Mouse (Mus musculus): ENCODE data around the gene Efnb2.

Efnb2 gene

GRCm38 (mm10) chr8:8655346-8656340 is 5.4 kb downstream of the Efnb2 start:
- no peak for DNase-seq

GRCm38 (mm10) chr8:8653906-8654489 is 7.0 kb downstream of the Efnb2 start:
- DNase-seq = no peak

- DNase-seq = no peak
Observed at GRCm38 (mm10) chr8:8653343-8653742, 7.7 kb downstream of the Efnb2 start.

- DNase-seq = no peak
Observed at GRCm38 (mm10) chr8:8652388-8652787, 8.7 kb downstream of the Efnb2 start.

- no peak for DNase-seq
Observed at GRCm38 (mm10) chr8:8649944-8650343, 11.1 kb downstream of the Efnb2 start.

GRCm38 (mm10) chr8:8649536-8649935 is 11.5 kb downstream of the Efnb2 start:
- DNase-seq = no peak

- no peak for DNase-seq
Observed at GRCm38 (mm10) chr8:8648686-8649085, 12.4 kb downstream of the Efnb2 start.

- no peak for DNase-seq
Observed at GRCm38 (mm10) chr8:8647824-8648223, 13.2 kb downstream of the Efnb2 start.

GRCm38 (mm10) chr8:8647319-8647718 is 13.7 kb downstream of the Efnb2 start:
- DNase-seq = no peak

- DNase-seq = no peak
Observed at GRCm38 (mm10) chr8:8644160-8644915, 16.7 kb downstream of the Efnb2 start.

- no peak for DNase-seq
Observed at GRCm38 (mm10) chr8:8640264-8640588, 20.8 kb downstream of the Efnb2 start.

- DNase-seq = no peak
Observed at GRCm38 (mm10) chr8:8639569-8640263, 21.3 kb downstream of the Efnb2 start.

GRCm38 (mm10) chr8:8631394-8631793 is 29.6 kb downstream of the Efnb2 start:
- DNase-seq = no peak

GRCm38 (mm10) chr8:8624017-8624416 is 37.0 kb downstream of the Efnb2 start:
- DNase-seq = no peak

GRCm38 (mm10) chr8:8623486-8623885 is 37.6 kb downstream of the Efnb2 start:
- no peak for DNase-seq

GRCm38 (mm10) chr8:8622476-8622875 is 38.6 kb downstream of the Efnb2 start:
- DNase-seq = no peak

- DNase-seq = peak; percentile 40
Observed at GRCm38 (mm10) chr8:8622031-8622430, 39.0 kb downstream of the Efnb2 start.

- peak; percentile 40 for DNase-seq
Observed at GRCm38 (mm10) chr8:8621236-8621917, 39.7 kb downstream of the Efnb2 start.

GRCm38 (mm10) chr8:8620536-8620935 is 40.5 kb downstream of the Efnb2 start:
- DNase-seq = no peak

GRCm38 (mm10) chr8:8619221-8620194 is 41.5 kb downstream of the Efnb2 start:
- no peak for DNase-seq

GRCm38 (mm10) chr8:8613844-8614243 is 47.2 kb downstream of the Efnb2 start:
- DNase-seq = no peak

All from right cerebral cortex, postnatal 25 days (tissue).